Mouse (Mus musculus) heart, postnatal 0 days (tissue): ENCODE results near the gene Pgd. TPM values are rescaled to one million over a fixed set of nuclear protein-coding genes. Genes with fewer than 3 reads are reported as not detected.

Source experiments
- ATAC-seq: fragments of 200-750 bp; cut with Nextera tagmentation; 2 replicates; pipeline ENCODE4 v1.8.0; 2017; ENCODE audit warnings: low read depth, moderate number of reproducible peaks, moderate library complexity; ENCODE audit not compliant: insufficient read depth
- DNase-seq: peaks from one replicate; pipeline ENCODE4 v3.0.0-alpha.2; 2016; ENCODE audit warnings: low spot score
- H3K27ac ChIP-seq: fragments of 300-500 bp; sonication (generic); 2 replicates; pipeline ENCODE4 v1.5.1; 2014; ENCODE audit warnings: low read depth, mild to moderate bottlenecking
- H3K27me3 ChIP-seq: fragments of 300-500 bp; sonication (generic); 2 replicates; pipeline ENCODE4 v1.6.1; 2014; ENCODE audit warnings: low read length, mixed read lengths; ENCODE audit not compliant: control insufficient read depth, insufficient read depth
- H3K36me3 ChIP-seq: fragments of 300-500 bp; sonication (generic); replicated peaks from 2 replicates; pipeline ENCODE4 v1.6.1; 2014; ENCODE audit warnings: low read length, mixed read lengths; ENCODE audit not compliant: control insufficient read depth, insufficient read depth
- H3K4me1 ChIP-seq: fragments of 300-500 bp; sonication (generic); 2 replicates; pipeline ENCODE4 v1.6.1; 2014; ENCODE audit warnings: antibody characterized with exemption; ENCODE audit not compliant: control insufficient read depth, insufficient read depth
- H3K4me2 ChIP-seq: fragments of 300-500 bp; sonication (generic); 2 replicates; pipeline ENCODE4 v1.6.1; 2014; ENCODE audit warnings: low read depth, mild to moderate bottlenecking, low read length, moderate library complexity
- H3K4me3 ChIP-seq: fragments of 300-500 bp; sonication (generic); 2 replicates; pipeline ENCODE4 v1.5.1; 2014; ENCODE audit warnings: low read depth, low read length
- H3K9ac ChIP-seq: fragments of 300-500 bp; sonication (generic); replicated peaks from 2 replicates; pipeline ENCODE4 v1.6.1; 2014; ENCODE audit warnings: low read depth, low read length, mixed read lengths
- H3K9me3 ChIP-seq: fragments of 300-500 bp; sonication (generic); replicated peaks from 2 replicates; pipeline ENCODE4 v1.6.1; 2016; ENCODE audit warnings: low read length; ENCODE audit not compliant: control insufficient read depth
- CTCF ChIP-seq: IDR thresholded peaks from 2 replicates; pipeline ENCODE4 v1.5.1; 2016; ENCODE audit warnings: antibody characterized with exemption, control low read depth, low read depth
- EP300 ChIP-seq: IDR thresholded peaks from 2 replicates; pipeline ENCODE4 v1.6.1; 2016; ENCODE audit warnings: antibody characterized with exemption, low read depth
- WGBS: fragments of 180-500 bp; shearing (Covaris S2); extraction: QIAGEN DNeasy Blood & Tissue Kit; methylation state at CpG from one replicate; pipeline ENCODE4 v1.1.7; 2014; 5-methylcytosine and 5-hydroxymethylcytosine counted together
- polyA plus RNA-seq: library from polyadenylated mRNA; unstranded; fragments of >200 nt; fragmentation: Nextera tagmentation; extraction: Ambion mirVana; gene quantifications from 2 replicates; pipeline ENCODE4 v1.2.1, GENCODE M21; 2015
- total RNA-seq: library from RNA; depleted of rRNA; stranded (reverse); fragments of >200 nt; gene quantifications from 2 replicates; pipeline ENCODE4 v1.2.3, GENCODE M21; 2014; ENCODE audit warnings: low replicate concordance

The Pgd gene
- total and polyA plus RNA-seq, 2 experiments from 2014 or later, result 27.1 to 49.8 TPM

- Histone ChIP-seq H3K27me3 (no peaks in the 10 kb centered on the region), H3K9me3 (no peaks in the 10 kb centered on the region), H3K27ac (no peak overlapping the region), H3K4me3 (no peak overlapping the region), H3K36me3 (peaks cover 50% of the 10 kb centered on the region), H3K4me2 (no peak overlapping the region), H3K9ac (no peak overlapping the region), H3K4me1 (no peaks in the 10 kb centered on the region)
- WGBS, result 65% methylated on average over 7 of the region's 7 CpGs
- no peak for DNase-seq
- TF ChIP-seq CTCF, result no peak
- TF ChIP-seq EP300, result no peak
- ATAC-seq, result no peak
Observed at GRCm38 (mm10) chr4:149149611-149150010, 17.0 kb downstream of the Pgd start.

DNA sequence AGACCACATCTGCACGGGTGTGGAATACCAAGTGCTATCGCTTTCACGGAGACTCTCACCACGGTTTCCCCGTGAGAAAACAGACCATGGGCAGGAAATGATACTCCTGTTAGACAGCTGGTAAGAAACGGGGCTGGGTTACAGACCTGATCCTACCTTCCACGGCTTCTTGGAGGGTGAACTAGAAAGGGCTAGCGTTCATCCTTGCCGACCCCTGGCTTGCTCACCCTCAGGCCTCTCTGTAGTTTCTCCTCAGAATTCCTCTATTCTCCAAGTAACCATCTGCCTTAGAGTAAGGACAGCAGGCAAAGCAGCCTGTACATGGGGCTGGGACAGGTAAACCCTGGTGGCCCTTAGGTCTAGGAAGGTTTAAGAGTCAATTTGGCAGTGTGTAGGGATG, 17.4 kb downstream of the Pgd start:
- WGBS, result 75% methylated on average over 9 of the region's 9 CpGs
- no peak for ATAC-seq
- H3K36me3 ChIP-seq, result peaks cover 46% of the 10 kb centered on the region

DNA sequence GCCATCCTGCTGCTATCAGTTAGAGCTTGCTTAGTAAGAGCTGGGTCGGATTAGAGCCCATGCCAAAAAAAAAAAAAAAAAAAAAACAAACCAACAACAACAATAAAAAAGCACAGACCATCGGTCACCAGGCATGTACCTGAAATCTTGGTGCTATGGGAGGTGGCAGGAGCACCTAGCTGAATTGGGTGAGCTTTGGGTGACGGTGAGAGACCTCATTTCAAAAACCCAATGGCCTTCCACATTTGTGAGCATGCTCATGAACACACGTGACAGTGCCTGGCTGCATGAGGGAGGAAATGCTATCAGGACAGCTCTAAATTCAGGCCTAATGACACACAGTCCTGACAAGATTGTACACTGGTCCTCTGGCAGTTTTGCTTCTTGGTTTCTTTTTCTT, 18.5 kb downstream of the Pgd start:
- Histone ChIP-seq H3K36me3 (peaks cover 34% of the 10 kb centered on the region), H3K27me3 (no peaks in the 10 kb centered on the region), H3K9me3 (no peaks in the 10 kb centered on the region), H3K4me2 (no peak overlapping the region), H3K9ac (no peak overlapping the region), H3K4me1 (no peaks in the 10 kb centered on the region), H3K4me3 (no peak overlapping the region), H3K27ac (no peak overlapping the region)
- no peak for TF ChIP-seq CTCF
- 68% methylated on average over 4 of the region's 4 CpGs for WGBS
- ATAC-seq (no peak), DNase-seq (no peak)

More for the DNA sequence above, 17.4 kb downstream of the Pgd start:
- no peak for TF ChIP-seq CTCF
- TF ChIP-seq EP300, result no peak
- H3K4me2 ChIP-seq, result no peak overlapping the region
- no peaks in the 10 kb centered on the region for H3K27me3 ChIP-seq
- no peak overlapping the region for H3K4me3 ChIP-seq
- no peak for DNase-seq
- no peak overlapping the region for H3K9ac ChIP-seq
- H3K4me1 ChIP-seq, result no peaks in the 10 kb centered on the region
- H3K27ac ChIP-seq, result no peak overlapping the region
- no peaks in the 10 kb centered on the region for H3K9me3 ChIP-seq

DNA sequence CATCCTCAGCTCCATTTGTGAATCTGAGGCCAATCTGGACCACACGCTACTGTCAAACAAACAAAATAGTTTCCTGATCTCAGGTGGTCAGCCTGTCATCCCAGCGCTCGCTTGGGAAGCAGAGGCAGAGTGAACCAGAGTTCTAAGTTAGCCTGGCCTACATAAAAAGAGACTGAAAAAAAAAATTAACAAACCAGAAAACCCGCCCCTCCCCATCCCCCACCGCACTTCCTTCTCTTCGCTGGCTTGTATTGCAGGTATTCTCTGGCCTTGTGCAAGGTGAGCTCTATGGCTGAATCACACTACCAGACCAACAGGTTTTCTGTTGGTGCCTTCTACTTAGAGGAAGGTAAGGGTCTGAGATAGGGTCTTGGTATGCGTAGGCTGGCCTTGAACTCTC, 19.0 kb downstream of the Pgd start:
- TF ChIP-seq EP300 (no peak), CTCF (no peak)
- Histone ChIP-seq H3K9ac (no peak overlapping the region), H3K4me1 (no peaks in the 10 kb centered on the region), H3K27ac (no peak overlapping the region), H3K27me3 (no peaks in the 10 kb centered on the region), H3K4me2 (no peak overlapping the region), H3K36me3 (peaks cover 29% of the 10 kb centered on the region), H3K4me3 (no peak overlapping the region), H3K9me3 (no peaks in the 10 kb centered on the region)
- no peak for ATAC-seq
- 83% methylated on average over 7 of the region's 7 CpGs for WGBS
- no peak for DNase-seq

- 81% methylated on average over 4 of the region's 4 CpGs for WGBS
- no peak for TF ChIP-seq EP300
- TF ChIP-seq CTCF, result no peak
Observed at GRCm38 (mm10) chr4:149145151-149145550, 21.4 kb downstream of the Pgd start.

DNA sequence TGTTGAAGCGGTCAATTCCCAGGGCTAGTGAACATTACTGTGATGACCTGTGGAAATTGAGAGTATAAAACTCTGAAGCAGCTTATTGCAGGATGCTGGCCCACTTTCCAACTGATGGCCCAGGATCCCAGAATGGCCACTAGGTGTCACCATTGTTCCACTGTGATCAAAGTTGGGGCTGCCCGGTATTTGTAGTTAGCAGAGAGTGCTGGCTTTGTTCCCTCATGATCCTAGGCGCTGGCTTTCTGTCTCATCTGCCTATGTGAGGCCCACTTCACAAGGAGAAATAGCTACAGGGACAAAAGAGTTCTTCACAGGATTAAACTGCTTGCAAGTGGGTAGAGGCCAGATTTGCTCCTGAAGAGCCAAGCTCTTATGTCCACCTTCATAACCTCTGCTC, 22.1 kb downstream of the Pgd start:
- ATAC-seq (peak; percentile 81), DNase-seq (peak; percentile 82)
- H3K36me3 ChIP-seq, result no peaks in the 10 kb centered on the region
- no peaks in the 10 kb centered on the region for H3K27me3 ChIP-seq
- no peak overlapping the region for H3K9ac ChIP-seq
- no peak overlapping the region for H3K27ac ChIP-seq
- TF ChIP-seq EP300, result no peak
- TF ChIP-seq CTCF, result peak; percentile 97
- H3K9me3 ChIP-seq, result no peaks in the 10 kb centered on the region
- no peak overlapping the region for H3K4me3 ChIP-seq
- no peak overlapping the region for H3K4me2 ChIP-seq
- H3K4me1 ChIP-seq, result no peaks in the 10 kb centered on the region
- WGBS, result 4% methylated on average over 3 of the region's 3 CpGs

More at GRCm38 (mm10) chr4:149145151-149145550, 21.4 kb downstream of the Pgd start:
- Histone ChIP-seq H3K4me2 (no peak overlapping the region), H3K27me3 (no peaks in the 10 kb centered on the region), H3K4me1 (no peaks in the 10 kb centered on the region), H3K4me3 (no peak overlapping the region), H3K9me3 (no peaks in the 10 kb centered on the region), H3K9ac (no peak overlapping the region), H3K27ac (no peak overlapping the region), H3K36me3 (peaks cover 5% of the 10 kb centered on the region; the same call in 1 of the 2 replicates)
- DNase-seq, result no peak
- ATAC-seq, result no peak
